Mouse (Mus musculus): ENCODE measurements around the gene Adamtsl5. TPM values are rescaled to one million over a fixed set of nuclear protein-coding genes. Genes with fewer than 3 reads are reported as not detected.
"Not testable (repeated sequence)": the region's sequence is repeated elsewhere in the genome, so short reads cannot be mapped to it uniquely, and the experiment has no call there.

Adamtsl5 gene
- polyA plus RNA-seq, 1 experiment from 2014 or later = 1.0 TPM

- H3K4me3 ChIP-seq = no peak overlapping the region
- 58% methylated on average over 8 of the region's 8 CpGs for WGBS
- H3K36me3 ChIP-seq = no peaks in the 10 kb centered on the region
- H3K4me2 ChIP-seq (replicated peaks) = no peak overlapping the region
- peaks cover 28% of the 10 kb centered on the region for H3K4me1 ChIP-seq
- no peak overlapping the region for H3K27ac ChIP-seq
- no peak overlapping the region for H3K9ac ChIP-seq
- peaks cover 100% of the 10 kb centered on the region for H3K27me3 ChIP-seq
- H3K9me3 ChIP-seq = no peaks in the 10 kb centered on the region
- no peak for ATAC-seq (ENCODE audit: insufficient number of reproducible peaks, insufficient read depth, low FRiP score, low TSS enrichment)
These were observed 4.5 kb upstream of the Adamtsl5 start for GRCm38 (mm10) chr10:80352727-80353126.

GRCm38 (mm10) chr10:80351896-80352295, 3.7 kb upstream of the Adamtsl5 start:
- Histone ChIP-seq H3K36me3 (no peaks in the 10 kb centered on the region), H3K4me1 (peaks cover 25% of the 10 kb centered on the region), H3K27me3 (peaks cover 100% of the 10 kb centered on the region), H3K4me3 (no peak overlapping the region), H3K9me3 (no peaks in the 10 kb centered on the region), H3K9ac (no peak overlapping the region), H3K27ac (no peak overlapping the region), H3K4me2 (replicated peaks) (no peak overlapping the region)
- no peak for ATAC-seq (ENCODE audit: insufficient number of reproducible peaks, insufficient read depth, low FRiP score, low TSS enrichment)
- 21% methylated on average over 11 of the region's 11 CpGs for WGBS

DNA sequence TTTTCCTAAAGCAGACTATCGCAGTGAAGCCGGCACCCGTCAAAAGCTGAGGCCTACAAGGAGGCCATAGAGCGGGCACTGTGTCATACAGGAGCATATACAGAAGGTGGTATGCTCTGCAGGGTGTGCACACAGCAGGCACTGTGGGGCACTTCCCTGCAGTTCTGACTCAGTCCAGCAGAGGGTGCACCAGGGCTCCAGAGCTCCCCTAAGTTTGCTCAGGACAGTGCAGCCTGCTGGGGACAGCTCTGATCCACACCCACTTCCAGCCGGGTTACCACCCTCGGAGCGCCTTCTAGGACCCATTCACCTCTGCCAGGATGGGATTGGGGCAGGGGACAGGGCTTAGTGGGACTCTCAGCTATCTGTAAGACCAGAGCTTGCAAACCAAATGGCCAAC, 2.1 kb upstream of the Adamtsl5 start:
- Histone ChIP-seq H3K27me3 (peaks cover 98% of the 10 kb centered on the region), H3K9me3 (no peaks in the 10 kb centered on the region), H3K9ac (no peak overlapping the region), H3K27ac (no peak overlapping the region), H3K4me1 (peaks cover 16% of the 10 kb centered on the region), H3K4me2 (replicated peaks) (no peak overlapping the region), H3K36me3 (no peaks in the 10 kb centered on the region), H3K4me3 (no peak overlapping the region)
- WGBS = 4% methylated on average over 7 of the region's 7 CpGs
- ATAC-seq (ENCODE audit: insufficient number of reproducible peaks, insufficient read depth, low FRiP score, low TSS enrichment) = peak; percentile 82

DNA sequence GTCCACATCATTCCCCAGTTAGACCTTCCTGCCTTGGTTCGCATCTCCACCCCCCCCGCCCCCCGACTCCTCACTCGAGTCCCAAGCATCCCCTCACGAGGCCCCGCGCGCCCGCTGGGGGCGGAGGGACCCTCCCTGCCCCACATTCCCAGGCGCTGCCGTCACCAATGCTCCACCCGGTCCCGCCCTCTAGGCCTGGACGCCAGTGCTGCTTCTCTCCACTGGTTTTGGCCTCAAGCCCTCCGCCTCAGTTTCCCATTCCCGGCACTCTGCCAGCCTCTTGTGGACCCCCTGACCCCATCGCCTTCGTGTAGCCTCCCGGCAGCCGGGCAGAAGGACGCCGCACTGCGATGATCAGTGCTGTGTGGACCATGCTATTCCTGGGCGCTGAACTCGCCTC, 769 bp upstream of the Adamtsl5 start:
- H3K27me3 ChIP-seq = peaks cover 98% of the 10 kb centered on the region
- peak overlapping the region; percentile 22 for H3K4me3 ChIP-seq
- no peaks in the 10 kb centered on the region for H3K36me3 ChIP-seq
- ATAC-seq (ENCODE audit: insufficient number of reproducible peaks, insufficient read depth, low FRiP score, low TSS enrichment) = no peak
- peak overlapping the region; percentile 43 for H3K4me2 ChIP-seq (replicated peaks)
- H3K9ac ChIP-seq = peak overlapping the region; percentile 19; the same call in 1 of the 2 replicates
- no peak overlapping the region for H3K27ac ChIP-seq
- peaks cover 20% of the 10 kb centered on the region for H3K4me1 ChIP-seq
- H3K9me3 ChIP-seq = no peaks in the 10 kb centered on the region
- WGBS = 17% methylated on average over 26 of the region's 26 CpGs

- no peak for ATAC-seq (ENCODE audit: insufficient number of reproducible peaks, insufficient read depth, low FRiP score, low TSS enrichment)
- H3K9ac ChIP-seq = no peak overlapping the region
- H3K4me1 ChIP-seq = peaks cover 29% of the 10 kb centered on the region
- peaks cover 98% of the 10 kb centered on the region for H3K27me3 ChIP-seq
- no peaks in the 10 kb centered on the region for H3K9me3 ChIP-seq
- no peak overlapping the region for H3K4me3 ChIP-seq
- 12% methylated on average over 17 of the region's 17 CpGs for WGBS
- H3K4me2 ChIP-seq (replicated peaks) = no peak overlapping the region; the same call in none of the 2 replicates
- H3K27ac ChIP-seq = no peak overlapping the region
- no peaks in the 10 kb centered on the region for H3K36me3 ChIP-seq
These were observed 671 bp downstream of the Adamtsl5 start for GRCm38 (mm10) chr10:80347514-80347967.

- Histone ChIP-seq H3K4me1 (peaks cover 39% of the 10 kb centered on the region), H3K27me3 (peaks cover 98% of the 10 kb centered on the region)
- H3K9me3 ChIP-seq; H3K36me3 ChIP-seq; H3K4me2 ChIP-seq (replicated peaks); H3K27ac ChIP-seq; H3K4me3 ChIP-seq; H3K9ac ChIP-seq; ATAC-seq (ENCODE audit: insufficient number of reproducible peaks, insufficient read depth, low FRiP score, low TSS enrichment): not testable (repeated sequence)
- WGBS = 71% methylated on average over 6 of the region's 6 CpGs
These were observed 2.3 kb downstream of the Adamtsl5 start for GRCm38 (mm10) chr10:80345929-80346328.

DNA sequence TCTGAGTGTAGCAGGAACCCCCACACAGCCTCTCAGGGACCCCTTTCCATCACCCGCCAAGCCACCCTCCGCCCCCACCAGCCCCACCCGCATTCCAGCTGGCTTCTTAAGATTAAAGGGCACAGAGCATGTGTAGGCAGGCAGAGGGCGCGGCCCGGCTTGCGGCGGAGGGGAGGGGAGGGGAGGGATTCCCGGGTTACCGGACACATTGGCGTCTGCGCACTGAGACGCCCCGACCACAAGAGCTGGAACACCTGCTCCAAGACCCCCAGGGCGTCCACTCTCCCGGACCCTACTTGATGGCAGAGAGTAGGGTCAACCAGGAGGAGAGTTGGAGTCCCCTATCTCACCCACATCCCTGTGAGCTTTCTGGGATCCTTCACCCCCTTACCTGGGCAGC, 3.1 kb downstream of the Adamtsl5 start:
- Histone ChIP-seq H3K4me2 (replicated peaks) (peak overlapping the region; percentile 12; the same call in 1 of the 2 replicates), H3K9me3 (no peaks in the 10 kb centered on the region), H3K4me3 (peak overlapping the region; percentile 9; the same call in 1 of the 2 replicates), H3K27me3 (peaks cover 98% of the 10 kb centered on the region), H3K36me3 (no peaks in the 10 kb centered on the region), H3K27ac (no peak overlapping the region), H3K4me1 (peaks cover 39% of the 10 kb centered on the region), H3K9ac (peak overlapping the region; percentile 2; the same call in 1 of the 2 replicates)
- ATAC-seq (ENCODE audit: insufficient number of reproducible peaks, insufficient read depth, low FRiP score, low TSS enrichment) = no peak
- WGBS = under 1% methylated on average over 16 of the region's 16 CpGs

DNA sequence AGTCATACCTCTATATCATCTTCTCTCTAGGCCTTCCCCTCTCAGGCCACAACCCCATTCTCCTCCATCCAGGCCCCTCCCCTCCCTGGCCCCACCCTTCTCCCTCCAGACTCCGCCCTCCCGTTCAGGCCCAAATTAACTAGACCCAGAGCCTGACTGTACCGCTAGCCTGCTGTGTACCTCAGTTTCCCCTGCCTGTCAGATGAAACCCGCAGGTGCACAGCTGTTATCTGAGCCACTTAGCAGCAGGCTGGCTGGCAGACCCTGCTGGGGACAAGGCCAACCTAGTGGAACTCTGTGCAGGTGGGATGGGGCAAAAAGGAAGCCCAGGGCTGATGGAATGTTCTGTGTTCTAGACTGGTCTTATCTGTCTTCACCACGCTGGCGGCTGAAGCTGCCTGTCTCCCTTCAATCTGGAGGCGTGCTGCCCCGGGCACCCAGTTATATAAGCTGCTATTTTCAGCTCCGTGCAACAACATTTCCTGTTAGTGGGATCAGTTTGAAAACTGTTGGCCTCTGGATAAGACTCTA, 4.0 kb downstream of the Adamtsl5 start:
- Histone ChIP-seq H3K4me2 (replicated peaks) (0 out of 2 replicates have a peak overlapping the region, but pooled peaks have one; percentile 1), H3K4me1 (peaks cover 38% of the 10 kb centered on the region), H3K36me3 (no peaks in the 10 kb centered on the region), H3K9ac (no peak overlapping the region), H3K9me3 (no peaks in the 10 kb centered on the region), H3K27me3 (peaks cover 89% of the 10 kb centered on the region), H3K4me3 (no peak overlapping the region), H3K27ac (no peak overlapping the region)
- WGBS = 39% methylated on average over 9 of the region's 9 CpGs
- ATAC-seq (ENCODE audit: insufficient number of reproducible peaks, insufficient read depth, low FRiP score, low TSS enrichment) = no peak

DNA sequence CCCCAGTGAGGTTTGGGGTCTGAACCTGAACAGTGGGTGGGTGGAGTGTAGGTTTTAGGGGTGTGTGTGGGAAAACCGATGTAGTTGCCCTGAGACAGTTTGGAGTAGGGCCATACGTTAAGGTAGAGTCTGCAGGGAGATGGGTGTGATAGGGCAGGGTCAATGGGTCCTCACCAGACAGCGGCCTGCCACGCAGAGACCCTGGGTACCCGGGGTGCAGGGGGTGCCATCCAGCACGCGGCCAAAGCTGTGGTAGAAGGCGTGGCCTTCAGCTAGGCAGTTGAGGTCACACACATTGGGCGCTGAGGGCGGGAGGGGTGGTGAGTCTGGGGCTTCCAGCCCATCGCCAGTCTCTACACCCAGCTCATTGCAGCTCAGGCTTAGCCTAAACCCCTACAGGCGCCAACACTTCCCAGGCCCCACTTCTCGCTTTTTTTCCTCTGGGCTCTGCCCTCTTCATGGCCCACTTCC, 4.8 kb downstream of the Adamtsl5 start:
- Histone ChIP-seq H3K9ac (no peak overlapping the region), H3K4me3 (peak overlapping the region; percentile 34), H3K9me3 (no peaks in the 10 kb centered on the region), H3K36me3 (no peaks in the 10 kb centered on the region), H3K4me1 (peaks cover 31% of the 10 kb centered on the region), H3K27me3 (peaks cover 81% of the 10 kb centered on the region), H3K27ac (no peak overlapping the region), H3K4me2 (replicated peaks) (peak overlapping the region; percentile 53)
- 26% methylated on average over 13 of the region's 13 CpGs for WGBS
- ATAC-seq (ENCODE audit: insufficient number of reproducible peaks, insufficient read depth, low FRiP score, low TSS enrichment) = 0 out of 2 replicates have a peak, but pooled peaks have one; percentile 9

- Histone ChIP-seq H3K9ac (no peak overlapping the region), H3K4me1 (peaks cover 25% of the 10 kb centered on the region), H3K4me2 (replicated peaks) (peak overlapping the region; percentile 53), H3K9me3 (no peaks in the 10 kb centered on the region), H3K36me3 (no peaks in the 10 kb centered on the region), H3K4me3 (peak overlapping the region; percentile 34), H3K27me3 (peaks cover 76% of the 10 kb centered on the region), H3K27ac (no peak overlapping the region)
- ATAC-seq (ENCODE audit: insufficient number of reproducible peaks, insufficient read depth, low FRiP score, low TSS enrichment) = peak; percentile 68
- 2% methylated on average over 32 of the region's 33 CpGs for WGBS
These were observed 5.3 kb downstream of the Adamtsl5 start for GRCm38 (mm10) chr10:80342749-80343424.

GRCm38 (mm10) chr10:80342305-80342748, 5.9 kb downstream of the Adamtsl5 start:
- no peak overlapping the region for H3K27ac ChIP-seq

More at GRCm38 (mm10) chr10:80342305-80342748, 5.9 kb downstream of the Adamtsl5 start:
- H3K4me2 ChIP-seq (replicated peaks) = peak overlapping the region; percentile 53
- WGBS = under 1% methylated on average over 26 of the region's 26 CpGs
- H3K36me3 ChIP-seq = no peaks in the 10 kb centered on the region
- no peak overlapping the region for H3K9ac ChIP-seq
- H3K4me3 ChIP-seq = peak overlapping the region; percentile 34
- peaks cover 70% of the 10 kb centered on the region for H3K27me3 ChIP-seq
- ATAC-seq (ENCODE audit: insufficient number of reproducible peaks, insufficient read depth, low FRiP score, low TSS enrichment) = peak; percentile 22; the same call in 1 of the 2 replicates
- H3K4me1 ChIP-seq = peaks cover 23% of the 10 kb centered on the region
- H3K9me3 ChIP-seq = no peaks in the 10 kb centered on the region

Data from embryonic facial prominence, embryonic 12.5 days (tissue).